Mouse (Mus musculus) heart, adult 18-20 months (tissue): ENCODE results near the gene Rnf150. TPM values are rescaled to one million over a fixed set of nuclear protein-coding genes. Genes with fewer than 3 reads are reported as not detected.
"Not testable (repeated sequence)": the region's sequence is repeated elsewhere in the genome, so short reads cannot be mapped to it uniquely, and the experiment has no call there.

Experiments used
- DNase-seq, 2 experiments: peaks; one replicate each; pipeline ENCODE4 v3.0.0; 2021 to 2022; ENCODE audit warnings: mixed read lengths in 1 of 2
- total RNA-seq, 2 experiments: library from RNA; stranded (reverse); gene quantifications; 2 replicates each; pipeline ENCODE4 v1.2.3; 2021

The Rnf150 gene
- total RNA-seq, 2 experiments from 2014 or later, result 14.7 to 15.1 TPM

DNA sequence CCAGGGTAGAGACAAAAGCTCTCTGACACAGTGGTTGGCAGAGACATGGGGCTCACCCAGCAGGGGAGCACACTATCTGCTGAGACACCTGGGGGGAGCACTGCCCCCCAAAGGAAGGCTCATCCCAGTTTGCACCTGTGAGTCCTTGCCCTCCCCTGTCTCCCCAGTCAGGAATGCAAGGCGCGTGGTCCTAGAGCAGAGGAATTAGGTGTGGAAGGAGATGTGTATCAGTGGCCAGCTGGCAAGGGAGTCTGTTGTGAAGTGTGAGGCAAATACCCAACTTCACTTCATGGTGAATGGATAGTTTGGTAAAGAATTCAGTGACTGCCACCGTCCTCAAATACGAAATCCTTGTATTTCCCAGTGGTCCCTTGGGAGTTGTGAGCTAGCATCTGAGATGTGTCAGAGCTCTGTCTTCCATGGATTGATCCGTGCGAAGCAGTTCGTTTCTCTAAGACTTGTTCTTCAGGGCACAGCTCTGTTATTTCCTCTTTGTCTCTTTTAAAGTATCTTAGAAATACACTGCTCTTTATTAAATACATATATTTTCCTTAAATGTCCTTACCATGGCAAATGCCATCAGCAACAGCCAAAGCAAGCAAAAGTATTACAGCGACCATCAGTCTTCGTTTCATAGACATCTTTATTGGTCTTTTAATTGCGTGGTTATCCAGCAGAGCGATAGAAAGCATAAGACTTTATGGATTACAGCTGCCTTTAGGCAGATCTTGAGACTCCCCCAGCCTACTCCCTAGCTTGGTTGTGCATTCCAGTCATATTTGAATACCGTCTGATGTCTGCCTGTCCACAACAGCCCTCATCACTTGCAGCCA is 215.8 kb downstream of the Rnf150 start:
- DNase-seq, result no peak

- DNase-seq, result no peak
Measured at GRCm38 (mm10) chr8:83079534-83079844, 216.3 kb downstream of the Rnf150 start.

DNA sequence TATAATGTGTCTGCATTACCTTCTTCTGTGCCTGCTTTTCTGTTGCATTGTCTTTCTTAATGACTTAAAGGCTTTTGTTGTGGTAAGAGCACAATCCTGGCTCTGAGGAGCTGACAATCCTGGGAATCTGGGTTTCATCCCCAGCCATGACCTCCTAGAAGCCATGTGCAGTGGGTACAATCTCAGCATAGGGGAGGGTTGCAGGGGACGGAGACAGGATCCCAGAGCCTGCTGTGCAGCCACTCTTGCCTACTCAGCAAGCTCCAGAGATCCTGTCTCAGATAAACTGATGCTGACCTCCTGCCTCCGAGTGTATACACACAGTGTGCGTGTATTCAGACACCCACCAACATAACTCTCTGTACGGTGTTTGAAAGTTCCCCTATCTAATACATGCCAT is 218.1 kb downstream of the Rnf150 start:
- no peak for DNase-seq

- not testable (repeated sequence) for DNase-seq
Measured at GRCm38 (mm10) chr8:83081806-83082205, 218.7 kb downstream of the Rnf150 start.

DNA sequence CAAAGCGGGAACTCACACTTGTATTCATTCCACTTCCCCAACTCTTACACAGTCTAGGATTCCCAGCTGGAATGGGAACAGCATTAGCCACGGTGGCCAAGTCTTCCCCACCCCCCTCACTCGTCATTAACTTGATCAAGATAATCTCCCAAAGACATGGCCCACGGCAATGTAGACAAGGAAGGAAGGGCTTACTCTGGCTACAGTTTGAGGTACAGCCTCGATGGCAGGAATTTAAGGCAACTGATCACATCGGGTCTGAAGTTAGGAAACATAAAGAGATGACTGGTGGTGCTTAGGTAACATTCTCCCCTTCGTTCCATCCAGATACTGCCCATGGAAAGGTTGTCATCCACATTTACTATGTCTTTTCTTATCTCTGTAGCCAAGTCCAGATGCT is 219.1 kb downstream of the Rnf150 start:
- no peak for DNase-seq

- DNase-seq, result no peak
Measured at GRCm38 (mm10) chr8:83083452-83083851, 220.3 kb downstream of the Rnf150 start.

- no peak for DNase-seq
Measured at GRCm38 (mm10) chr8:83085581-83085980, 222.4 kb downstream of the Rnf150 start.

GRCm38 (mm10) chr8:83086625-83087024 is 223.5 kb downstream of the Rnf150 start:
- DNase-seq, result peak; percentile 26 to 55

DNA sequence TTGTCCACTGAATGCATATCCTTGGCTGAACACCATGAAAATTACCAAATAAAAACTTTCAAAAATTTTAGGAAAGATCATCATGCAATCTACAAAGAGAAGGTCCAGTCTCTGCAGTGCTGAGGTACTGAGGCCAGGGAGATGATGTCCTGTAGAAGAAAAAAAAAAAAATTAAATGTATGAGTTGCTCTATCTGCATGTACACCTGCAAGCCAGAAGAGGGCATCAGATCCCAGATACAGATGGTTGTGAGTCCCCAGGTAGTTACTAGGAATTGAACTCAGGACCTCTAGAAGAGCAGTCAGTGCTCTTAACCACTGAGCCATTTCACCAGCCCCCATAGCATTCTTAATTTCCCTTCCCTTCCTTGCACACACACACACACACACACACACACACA is 224.4 kb downstream of the Rnf150 start:
- no peak for DNase-seq

- DNase-seq, result no peak
Measured at GRCm38 (mm10) chr8:83088156-83088555, 225.0 kb downstream of the Rnf150 start.

DNA sequence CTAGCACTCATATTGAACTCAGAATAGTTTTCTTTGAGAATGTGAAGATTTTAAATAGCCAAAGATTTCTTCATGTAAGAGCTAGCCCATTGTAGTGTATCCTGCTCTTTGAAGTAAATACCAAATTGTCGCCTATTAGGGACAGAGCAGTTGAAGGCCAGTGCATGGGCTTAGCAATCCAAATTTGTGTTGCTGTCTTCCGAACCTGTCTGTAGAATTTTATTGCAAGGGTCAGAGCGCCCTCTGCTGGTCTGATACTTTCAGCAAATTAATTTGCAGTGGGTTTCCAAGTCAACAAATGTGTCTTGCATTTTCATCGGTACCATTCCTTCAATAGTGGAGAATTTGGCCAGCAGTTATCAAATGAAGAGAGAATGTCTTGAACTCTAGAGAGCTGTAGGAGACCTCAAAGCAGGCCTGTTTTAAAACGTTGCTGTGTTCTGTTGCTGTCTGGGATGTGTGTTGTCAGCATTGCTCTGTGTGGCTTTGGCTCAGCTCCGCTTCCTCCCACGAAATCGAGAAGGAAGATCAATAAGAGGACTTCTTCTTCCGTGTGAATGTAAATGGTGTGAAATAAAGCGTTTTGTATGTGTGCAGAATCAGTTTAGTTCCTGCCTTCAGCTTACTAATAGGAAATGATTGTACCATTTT is 226.3 kb downstream of the Rnf150 start:
- DNase-seq, result peak; percentile 82 to 94

- no peak for DNase-seq
Measured at GRCm38 (mm10) chr8:83090446-83090845, 227.3 kb downstream of the Rnf150 start.

DNA sequence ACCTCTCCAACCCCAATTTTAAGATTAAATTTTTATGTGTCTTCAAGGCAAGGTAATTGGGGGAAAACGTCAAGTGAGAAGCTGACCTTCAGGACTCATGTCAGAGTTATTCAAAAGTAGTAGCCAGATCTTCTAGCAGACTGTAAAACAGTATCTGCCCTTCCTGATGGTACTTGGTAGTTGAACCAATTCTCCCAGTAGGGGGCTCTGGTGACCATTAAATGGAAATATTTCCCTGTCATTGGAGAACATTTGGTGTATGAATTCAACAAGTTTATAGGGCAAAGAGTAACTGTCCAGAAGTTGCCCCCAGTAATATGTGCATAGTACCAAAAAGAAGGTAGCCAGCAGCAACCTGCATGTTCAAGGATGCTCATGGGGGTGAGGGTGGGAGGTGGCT is 236.9 kb downstream of the Rnf150 start:
- DNase-seq, result peak; percentile 33 to 68

GRCm38 (mm10) chr8:83102957-83103510 is 239.9 kb downstream of the Rnf150 start:
- DNase-seq, result peak in 1 of 2 experiments; percentile 24

DNA sequence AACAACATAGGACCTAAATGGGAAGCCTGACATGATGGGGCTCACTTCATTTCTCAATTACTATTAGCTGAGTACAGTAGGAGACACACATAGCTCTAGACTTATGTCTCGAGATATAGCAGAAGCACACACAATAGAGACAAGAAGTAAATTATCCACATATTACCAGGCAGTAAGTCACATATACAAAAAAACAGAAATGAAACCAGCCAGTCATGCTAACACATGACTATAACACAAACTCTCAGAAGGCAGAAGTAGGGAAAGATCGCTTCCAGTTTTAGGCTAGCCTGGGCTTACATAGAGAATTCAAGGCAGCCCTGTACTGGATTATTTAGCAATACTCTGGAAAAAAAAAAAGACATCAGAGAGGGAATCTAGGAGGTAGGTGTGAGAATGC is 240.8 kb downstream of the Rnf150 start:
- no peak for DNase-seq

- peak in 1 of 2 experiments; percentile 24 for DNase-seq
Measured at GRCm38 (mm10) chr8:83109756-83110155, 246.6 kb downstream of the Rnf150 start.

GRCm38 (mm10) chr8:83110177-83110576 is 247.0 kb downstream of the Rnf150 start:
- no peak for DNase-seq

GRCm38 (mm10) chr8:83135086-83135485 is 271.9 kb downstream of the Rnf150 start:
- no peak for DNase-seq

DNA sequence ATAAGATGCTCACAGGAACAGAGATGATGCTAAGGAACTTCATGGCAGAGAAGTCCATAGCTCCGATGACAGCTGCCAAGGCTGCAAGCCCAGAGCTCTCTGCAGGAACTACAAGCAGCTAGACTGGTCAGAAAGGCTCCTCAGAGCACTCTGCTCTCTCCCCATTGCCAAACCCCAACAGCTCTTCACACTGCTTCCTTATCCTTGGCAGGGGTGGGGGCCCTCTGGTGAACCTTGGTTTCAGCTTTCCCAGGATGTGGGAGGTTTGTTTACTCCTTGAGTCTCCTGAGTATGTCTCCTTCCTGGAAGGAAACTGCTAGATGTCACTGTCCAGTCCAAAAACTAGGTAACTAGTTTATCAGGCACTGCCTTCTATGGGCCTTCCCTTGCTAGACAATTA is 276.9 kb downstream of the Rnf150 start:
- DNase-seq, result peak in 1 of 2 experiments; percentile 43

GRCm38 (mm10) chr8:83140701-83141111 is 277.6 kb downstream of the Rnf150 start:
- DNase-seq, result peak in 1 of 2 experiments; percentile 50
